Mouse (Mus musculus) retina, embryonic 14.5 days (tissue): ENCODE results near the gene Pbx2.
A peak's percentile ranks its signal among the peaks of the same experiment; 100 is the strongest.

Source experiments
- DNase-seq: peaks from one replicate; pipeline ENCODE4 v3.0.0-alpha.2; 2015; ENCODE audit warnings: low spot score

Pbx2 gene

GRCm38 (mm10) chr17:34603375-34604060 lies 12.5 kb downstream of the Pbx2 start, which contains the start of gene Rnf5:
Rnf5 (minus strand) TSS chr17:34603690.
- DNase-seq, result peak; percentile 100

GRCm38 (mm10) chr17:34604061-34604508 lies 13.0 kb downstream of the Pbx2 start, which contains the start of gene Agpat1:
Agpat1 (plus strand) TSS chr17:34604262.
- DNase-seq, result peak; percentile 100

- peak; percentile 14 for DNase-seq
Measured at GRCm38 (mm10) chr17:34604511-34605237, 13.6 kb downstream of the Pbx2 start.

DNA sequence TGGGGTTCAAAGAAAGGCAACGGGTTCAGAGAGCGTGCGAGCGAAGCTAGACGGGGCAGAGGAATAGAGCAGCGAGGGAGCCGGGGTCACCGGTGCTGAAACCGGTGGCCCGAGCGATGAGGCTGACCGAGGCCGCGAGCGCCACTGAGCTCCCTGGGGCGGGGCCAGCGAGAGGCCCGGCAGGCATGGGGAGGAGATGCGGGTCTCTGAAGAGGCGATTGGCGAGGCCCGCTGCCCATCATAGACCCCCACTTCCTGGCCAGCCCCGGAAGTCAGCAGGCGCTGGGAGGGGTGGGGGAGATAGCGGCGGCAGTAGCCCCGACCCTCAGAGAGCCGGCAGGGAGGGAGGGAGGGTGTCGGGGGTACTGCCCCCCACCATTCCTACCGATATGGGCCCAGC lies 14.5 kb downstream of the Pbx2 start:
- DNase-seq, result peak; percentile 97

GRCm38 (mm10) chr17:34606186-34607039 lies 15.3 kb downstream of the Pbx2 start:
- peak; percentile 30 for DNase-seq

- DNase-seq, result no peak
Measured at GRCm38 (mm10) chr17:34607997-34608396, 16.9 kb downstream of the Pbx2 start.

GRCm38 (mm10) chr17:34611050-34611449 lies 20.0 kb downstream of the Pbx2 start:
- DNase-seq, result no peak

- DNase-seq, result no peak
Measured at GRCm38 (mm10) chr17:34613054-34613645, 22.1 kb downstream of the Pbx2 start.

GRCm38 (mm10) chr17:34613830-34614229 lies 22.8 kb downstream of the Pbx2 start:
- DNase-seq, result no peak

GRCm38 (mm10) chr17:34615871-34616270 lies 24.8 kb downstream of the Pbx2 start, which contains the start of gene Egfl8:
Egfl8 (minus strand) TSS chr17:34615971.
- DNase-seq, result no peak

DNA sequence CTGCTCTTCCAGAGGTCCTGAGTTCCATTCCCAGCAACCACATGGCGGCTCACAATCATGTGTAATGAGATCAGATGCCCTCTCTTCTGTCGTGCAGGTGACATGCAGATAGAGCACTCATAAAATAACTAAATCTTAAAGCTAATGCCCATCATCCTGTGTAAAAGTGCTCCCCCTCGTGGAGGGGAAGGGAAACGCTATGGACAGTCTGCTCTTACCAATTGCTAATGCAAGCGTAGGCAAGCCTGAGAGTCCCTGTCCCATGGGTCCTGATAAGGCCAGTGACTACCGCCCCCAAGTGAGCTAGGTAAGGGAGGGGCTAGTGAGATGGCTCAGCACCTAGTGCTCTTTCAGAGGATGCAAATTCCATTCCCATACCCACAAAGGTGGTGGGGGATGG lies 27.9 kb downstream of the Pbx2 start:
- DNase-seq, result peak; percentile 87

DNA sequence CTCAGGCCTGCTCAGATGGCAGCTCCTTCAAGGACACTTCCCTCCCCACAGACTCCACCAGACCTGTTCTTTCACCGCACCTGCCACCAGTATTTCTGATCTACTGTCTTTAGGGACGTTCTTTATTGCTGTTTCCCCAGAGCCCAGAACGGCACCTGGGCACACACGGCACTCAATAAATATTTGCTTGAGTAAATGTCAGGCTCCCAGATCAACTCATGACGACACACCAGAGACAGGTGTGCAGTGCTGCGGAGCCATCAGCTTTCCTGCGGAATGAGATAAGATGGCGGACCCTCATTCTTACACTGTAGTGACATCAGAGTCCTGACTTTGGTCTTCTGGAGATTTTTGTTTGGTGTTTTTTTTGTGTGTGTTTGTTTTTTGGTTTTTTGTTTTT lies 29.9 kb downstream of the Pbx2 start:
- no peak for DNase-seq

- DNase-seq, result no peak
Measured at GRCm38 (mm10) chr17:34623161-34623560, 32.1 kb downstream of the Pbx2 start.

- no peak for DNase-seq
Measured at GRCm38 (mm10) chr17:34624981-34625380, 33.9 kb downstream of the Pbx2 start.

DNA sequence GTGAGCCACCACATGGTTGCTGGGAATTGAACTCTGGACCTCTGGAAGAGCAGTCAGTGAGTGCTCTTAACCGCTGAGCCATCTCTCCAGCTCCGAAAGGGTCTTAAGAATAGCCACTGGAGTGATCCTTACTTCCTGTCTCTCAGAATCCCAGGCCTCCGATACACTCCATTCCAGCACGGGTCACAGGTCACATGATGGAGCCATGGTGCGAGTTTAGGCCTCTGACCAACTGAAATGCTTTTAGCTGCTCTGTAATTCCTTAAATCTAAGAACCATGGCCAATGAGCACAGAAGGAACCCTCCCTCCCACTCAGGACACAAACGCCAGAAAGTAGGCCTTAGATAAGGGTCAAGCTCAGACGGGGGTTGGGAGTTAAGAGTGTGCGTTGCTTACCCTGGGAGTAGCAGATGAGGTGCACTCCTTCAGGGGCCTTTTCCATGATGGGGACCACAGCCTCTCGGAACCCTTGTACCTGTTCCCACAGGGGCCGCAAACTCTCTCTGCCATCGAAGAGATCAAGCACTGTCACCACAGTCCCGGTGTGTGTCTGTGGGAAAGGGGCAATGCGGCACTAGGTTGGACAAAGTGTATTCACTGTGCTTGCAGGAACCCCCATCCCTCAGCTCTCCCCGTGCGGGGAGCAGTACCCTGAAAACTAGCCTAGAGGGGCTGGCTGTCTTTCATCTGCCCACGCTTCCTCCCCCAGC lies 35.2 kb downstream of the Pbx2 start:
- DNase-seq, result no peak

DNA sequence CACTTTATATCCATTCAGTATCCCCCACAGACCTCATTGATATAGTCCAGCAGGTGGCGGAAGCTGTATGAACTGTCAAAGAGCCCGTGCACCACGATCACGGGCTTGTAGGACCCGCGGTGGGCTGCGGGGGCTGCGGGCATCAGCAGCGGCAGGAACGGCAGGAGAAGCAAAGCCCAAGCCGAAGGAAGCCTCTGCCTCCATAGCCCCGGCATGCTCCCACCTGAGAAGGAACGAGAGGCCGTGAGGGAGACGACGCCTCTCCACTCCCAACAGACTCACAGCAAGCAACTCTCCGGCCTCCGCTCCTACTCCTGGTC lies 35.7 kb downstream of the Pbx2 start:
- DNase-seq, result peak; percentile 74

DNA sequence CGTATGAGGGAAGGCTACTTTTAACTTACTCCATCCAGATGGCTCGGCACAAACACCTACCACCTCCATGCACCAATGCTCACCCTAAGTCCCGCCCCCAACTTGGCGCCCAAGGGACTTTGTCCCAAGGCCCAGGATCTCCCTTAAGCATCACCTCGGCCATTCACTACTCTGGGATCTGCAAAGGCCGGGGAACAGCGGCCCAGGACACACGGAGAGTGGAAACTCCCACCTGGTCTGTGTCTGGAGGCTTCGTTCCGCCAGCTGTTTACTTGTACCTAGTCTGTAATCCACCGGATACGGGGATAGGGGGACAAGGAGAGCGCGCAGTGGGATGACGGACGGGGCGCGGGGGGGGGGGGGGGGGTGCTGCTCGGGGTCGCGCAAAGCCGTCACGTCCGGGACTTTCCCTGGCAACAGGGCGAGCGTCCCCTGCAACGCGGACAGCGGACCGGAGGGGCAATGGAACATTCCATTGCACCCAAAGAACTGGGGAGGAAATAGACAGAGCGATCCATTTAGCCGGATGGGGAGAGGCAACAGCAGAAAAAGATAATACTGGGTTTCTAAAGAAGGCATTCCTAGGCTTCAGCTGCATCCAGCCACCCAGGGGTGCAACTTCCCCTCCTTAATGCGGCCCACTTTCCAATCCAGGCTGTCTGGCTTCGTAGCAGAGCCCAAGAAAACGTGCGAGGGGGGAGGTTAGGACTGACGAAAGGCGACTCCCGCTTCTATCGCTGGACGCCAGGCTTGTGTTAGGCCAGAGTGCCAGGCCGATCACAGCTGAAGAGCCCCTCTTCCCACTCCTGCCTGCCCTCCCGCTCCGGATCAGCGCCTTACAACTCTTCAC lies 36.3 kb downstream of the Pbx2 start:
- DNase-seq, result peak; percentile 91

DNA sequence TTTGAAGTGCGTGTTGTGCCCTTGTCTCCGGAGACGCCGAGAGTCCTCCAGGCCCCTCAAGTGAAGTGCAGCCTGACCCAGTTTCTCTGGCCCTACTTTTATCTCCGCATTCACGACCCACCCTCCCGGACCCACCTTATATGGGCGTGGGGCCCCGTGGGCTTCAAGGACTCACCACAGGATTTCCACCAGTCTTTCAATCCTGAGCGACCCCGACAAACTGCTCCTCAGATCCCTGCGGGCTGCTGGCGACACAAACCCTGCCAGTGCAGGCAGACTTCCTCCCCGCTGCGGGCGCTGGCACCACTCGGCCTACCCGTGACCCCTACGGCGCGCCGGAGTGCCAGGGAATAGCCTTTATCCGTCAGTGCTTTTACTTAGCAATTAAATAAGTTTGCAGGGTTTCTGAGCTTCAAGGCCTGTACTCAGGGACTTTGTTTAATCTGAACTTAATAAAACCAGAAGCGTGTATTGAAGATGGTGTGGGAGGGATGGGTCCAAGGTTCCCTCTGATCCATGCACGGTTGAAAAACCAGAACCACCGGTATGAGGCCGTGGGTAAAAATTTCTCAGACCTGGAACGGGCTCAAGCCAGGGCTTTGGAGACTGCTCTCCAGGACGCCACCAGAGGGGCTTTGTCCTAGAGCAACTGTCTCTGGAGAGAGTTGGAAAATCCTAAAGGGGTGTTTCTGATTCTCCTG lies 37.0 kb downstream of the Pbx2 start, which contains the start of gene Ppt2:
Ppt2 (minus strand) TSS at position 568 of the 701 bp plus-strand sequence.
- DNase-seq, result peak; percentile 15

GRCm38 (mm10) chr17:34628644-34628967 lies 37.5 kb downstream of the Pbx2 start:
- no peak for DNase-seq

- no peak for DNase-seq
Measured at GRCm38 (mm10) chr17:34629221-34629751, 38.2 kb downstream of the Pbx2 start, which contains the start of gene Prrt1. Prrt1 (plus strand) TSS chr17:34629533.
